Mouse (Mus musculus) olfactory bulb, adult 2 months (tissue): Measurements from ENCODE around the gene Kirrel3.

Source experiments
- CTCF ChIP-seq: fragments of 200-500 bp; IDR thresholded peaks from 2 replicates; pipeline ENCODE4 v1.5.1; 2012; ENCODE audit warnings: low read depth, mild to moderate bottlenecking, low read length, moderate library complexity; ENCODE audit not compliant: insufficient read depth
- POLR2A ChIP-seq: fragments of 200-500 bp; IDR thresholded peaks from 2 replicates; pipeline ENCODE4 v1.6.1; 2012; ENCODE audit warnings: mild to moderate bottlenecking, low read depth, low read length, moderate library complexity; ENCODE audit not compliant: insufficient read depth

DNA sequence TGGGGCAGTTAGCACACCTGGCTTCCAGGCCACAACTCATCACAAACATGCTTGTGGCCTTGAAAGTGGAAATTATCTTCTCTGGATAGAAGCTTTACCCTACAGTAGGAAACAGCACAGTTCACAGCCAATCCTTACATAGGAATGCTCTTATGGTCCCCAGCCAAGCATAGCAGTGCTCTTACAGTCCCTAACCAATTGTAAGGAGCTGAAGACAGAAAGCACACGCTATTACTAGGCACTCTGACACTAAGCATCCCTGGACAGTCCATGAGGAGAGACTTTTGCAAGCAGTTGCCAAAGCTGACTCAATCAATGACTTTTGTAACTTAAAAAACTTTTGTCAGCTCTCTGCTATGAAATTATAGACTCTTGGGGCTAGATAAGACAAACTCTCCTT is 181.5 kb downstream of the Kirrel3 start:
- TF ChIP-seq CTCF (no peak), POLR2A (no peak)
